Mouse (Mus musculus) MEL (cell line): ENCODE data around the gene Dusp21. TPM values are rescaled to one million over a fixed set of nuclear protein-coding genes. Genes with fewer than 3 reads are reported as not detected.

Experiments
- DNase-seq: peaks from one replicate; pipeline ENCODE4 v3.0.0; 2011; ENCODE audit warnings: low read depth, low spot score
- H3K27ac ChIP-seq: 2 replicates; pipeline ENCODE4 v1.5.1; 2012; ENCODE audit warnings: low read depth, mild to moderate bottlenecking, control low read depth, low read length, moderate library complexity; ENCODE audit not compliant: control insufficient read depth
- H3K27me3 ChIP-seq, 2 experiments: fragments of 150-350 bp in 1 of 2; sonication (generic) in 1 of 2; 2 replicates each; pipeline ENCODE4 v1.6.1; 2012; ENCODE audit warnings: low read length in 2 of 2, mild to moderate bottlenecking in 2 of 2, improper control_type of control experiment in 1 of 2, moderate library complexity in 1 of 2; ENCODE audit not compliant: insufficient read depth in 2 of 2, control insufficient read depth in 1 of 2
- H3K36me3 ChIP-seq, 2 experiments: 2 replicates each; pipeline ENCODE4 v1.6.1; 2012 to 2014; ENCODE audit warnings: low read length in 2 of 2, improper control_type of control experiment in 1 of 2, inconsistent platforms in 1 of 2, mild to moderate bottlenecking in 1 of 2; ENCODE audit not compliant: insufficient read depth in 2 of 2, control insufficient read depth in 1 of 2
- H3K4me1 ChIP-seq, 2 experiments: fragments of 150-350 bp in 1 of 2; sonication (generic) in 1 of 2; 2 replicates each; pipeline ENCODE4 v1.6.1; 2012; ENCODE audit warnings: low read length in 2 of 2, improper control_type of control experiment in 1 of 2, mild to moderate bottlenecking in 1 of 2; ENCODE audit not compliant: insufficient read depth in 2 of 2, control insufficient read depth in 1 of 2
- H3K4me3 ChIP-seq, 2 experiments: fragments of 150-350 bp in 1 of 2; sonication (generic) in 1 of 2; 2 replicates each; pipeline ENCODE4 v1.5.1; 2012; ENCODE audit warnings: low read depth in 2 of 2, low read length in 2 of 2, mild to moderate bottlenecking in 2 of 2, moderate library complexity in 2 of 2, control low read depth in 1 of 2, improper control_type of control experiment in 1 of 2; ENCODE audit not compliant: control insufficient read depth in 1 of 2, insufficient read depth in 1 of 2
- H3K79me2 ChIP-seq: 2 replicates; pipeline ENCODE4 v1.6.1; 2012; ENCODE audit warnings: mild to moderate bottlenecking, low read length, moderate library complexity; ENCODE audit not compliant: control insufficient read depth, poor library complexity, insufficient read depth
- H3K9ac ChIP-seq: 2 replicates; pipeline ENCODE4 v1.6.1; 2012; ENCODE audit warnings: low read depth, mild to moderate bottlenecking, control low read depth, low read length, moderate library complexity; ENCODE audit not compliant: control insufficient read depth, poor library complexity, severe bottlenecking
- H3K9me3 ChIP-seq: fragments of 150-350 bp; sonication (generic); replicated peaks from 2 replicates; pipeline ENCODE4 v1.6.1; 2012; ENCODE audit warnings: mild to moderate bottlenecking, low read length, improper control_type of control experiment, moderate library complexity; ENCODE audit not compliant: insufficient read depth
- BHLHE40 ChIP-seq: IDR thresholded peaks from 2 replicates; pipeline ENCODE4 v1.6.1; 2012; ENCODE audit warnings: low read depth, mild to moderate bottlenecking, inconsistent platforms, low read length, improper control_type of control experiment, borderline replicate concordance
- CHD1 ChIP-seq: IDR thresholded peaks from 2 replicates; pipeline ENCODE4 v1.6.1; 2012; ENCODE audit warnings: low read depth, mild to moderate bottlenecking, inconsistent platforms, low read length, improper control_type of control experiment
- CHD2 ChIP-seq: IDR thresholded peaks from 2 replicates; pipeline ENCODE4 v1.6.1; 2011; ENCODE audit warnings: low read length, improper control_type of control experiment
- CTCF ChIP-seq, 3 experiments: IDR thresholded peaks in 2 of 3; conservative IDR thresholded peaks in 1 of 3; 2 replicates each; pipeline ENCODE4 v1.5.1; 2011 to 2012; ENCODE audit warnings: low read length in 3 of 3, low read depth in 2 of 3, mild to moderate bottlenecking in 2 of 3, improper control_type of control experiment in 1 of 3, inconsistent platforms in 1 of 3, mixed read lengths in 1 of 3, moderate library complexity in 1 of 3; ENCODE audit not compliant: control insufficient read depth in 1 of 3, insufficient read depth in 1 of 3, poor library complexity in 1 of 3, severe bottlenecking in 1 of 3
- E2F4 ChIP-seq: IDR thresholded peaks from 2 replicates; pipeline ENCODE4 v1.6.1; 2011; ENCODE audit warnings: low read depth, low read length, improper control_type of control experiment, borderline replicate concordance
- ELF1 ChIP-seq: IDR thresholded peaks from 2 replicates; pipeline ENCODE4 v1.6.1; 2014; ENCODE audit warnings: low read depth, mild to moderate bottlenecking, inconsistent platforms, low read length, improper control_type of control experiment, moderate library complexity
- EP300 ChIP-seq, 2 experiments: IDR thresholded peaks; 2 replicates each; pipeline ENCODE4 v1.6.1; 2011; ENCODE audit warnings: improper control_type of control experiment in 2 of 2, low read length in 2 of 2, low read depth in 1 of 2, mild to moderate bottlenecking in 1 of 2
- ETS1 ChIP-seq: IDR thresholded peaks from 2 replicates; pipeline ENCODE4 v1.6.1; 2012; ENCODE audit warnings: low read depth, mild to moderate bottlenecking, inconsistent platforms, low read length, improper control_type of control experiment, moderate library complexity
- GABPA ChIP-seq: IDR thresholded peaks from 2 replicates; pipeline ENCODE4 v1.6.1; 2012; ENCODE audit warnings: low read depth, mild to moderate bottlenecking, inconsistent platforms, low read length, improper control_type of control experiment, moderate library complexity
- GATA1 ChIP-seq: IDR thresholded peaks from 2 replicates; pipeline ENCODE4 v1.6.1; 2011; ENCODE audit warnings: low read depth, low read length, improper control_type of control experiment
- HCFC1 ChIP-seq: IDR thresholded peaks from 2 replicates; pipeline ENCODE4 v1.6.1; 2012; ENCODE audit warnings: low read depth, mild to moderate bottlenecking, inconsistent platforms, low read length, improper control_type of control experiment, moderate library complexity
- JUND ChIP-seq: IDR thresholded peaks from 2 replicates; pipeline ENCODE4 v1.6.1; 2011; ENCODE audit warnings: low read depth, mild to moderate bottlenecking, improper control_type of control experiment, low read length
- KAT2A ChIP-seq: conservative IDR thresholded peaks from 2 replicates; pipeline ENCODE4 v1.6.1; 2012; ENCODE audit warnings: low read depth, low read length, improper control_type of control experiment, inconsistent platforms
- MAFK ChIP-seq: IDR thresholded peaks from 2 replicates; pipeline ENCODE4 v1.6.1; 2011; ENCODE audit warnings: low read depth, mild to moderate bottlenecking, low read length, improper control_type of control experiment, borderline replicate concordance
- MAX ChIP-seq: IDR thresholded peaks from 2 replicates; pipeline ENCODE4 v1.6.1; 2011; ENCODE audit warnings: low read length, improper control_type of control experiment
- MAZ ChIP-seq: IDR thresholded peaks from 2 replicates; pipeline ENCODE4 v1.6.1; 2012; ENCODE audit warnings: low read depth, mild to moderate bottlenecking, inconsistent platforms, low read length, improper control_type of control experiment
- MEF2A ChIP-seq: IDR thresholded peaks from 2 replicates; pipeline ENCODE4 v1.6.1; 2014; ENCODE audit warnings: low read depth, mild to moderate bottlenecking, inconsistent platforms, low read length, improper control_type of control experiment; ENCODE audit not compliant: poor library complexity, insufficient replicate concordance, severe bottlenecking; ENCODE audit errors: extremely low read depth
- MXI1 ChIP-seq: IDR thresholded peaks from 2 replicates; pipeline ENCODE4 v1.6.1; 2011; ENCODE audit warnings: mild to moderate bottlenecking, low read depth, low read length, improper control_type of control experiment
- MYB ChIP-seq: IDR thresholded peaks from 2 replicates; pipeline ENCODE4 v1.6.1; 2011; ENCODE audit warnings: mild to moderate bottlenecking, low read depth, low read length, improper control_type of control experiment
- MYC ChIP-seq: IDR thresholded peaks from 2 replicates; pipeline ENCODE4 v1.6.1; 2011; ENCODE audit warnings: low read depth, mild to moderate bottlenecking, low read length, improper control_type of control experiment, moderate library complexity
- NELFE ChIP-seq: IDR thresholded peaks from 2 replicates; pipeline ENCODE4 v1.6.1; 2011; ENCODE audit warnings: low read depth, low read length, improper control_type of control experiment
- NRF1 ChIP-seq: IDR thresholded peaks from 2 replicates; pipeline ENCODE4 v1.6.1; 2014; ENCODE audit warnings: low read depth, mild to moderate bottlenecking, inconsistent platforms, low read length, improper control_type of control experiment, moderate library complexity; ENCODE audit not compliant: poor library complexity, insufficient read depth, severe bottlenecking
- POLR2A ChIP-seq, 2 experiments: IDR thresholded peaks; 2 replicates each; pipeline ENCODE4 v1.6.1; 2011 to 2012; ENCODE audit warnings: low read length in 2 of 2, mild to moderate bottlenecking in 2 of 2, control low read depth in 1 of 2, improper control_type of control experiment in 1 of 2, low read depth in 1 of 2, moderate library complexity in 1 of 2; ENCODE audit not compliant: control insufficient read depth in 1 of 2, insufficient read depth in 1 of 2, poor library complexity in 1 of 2
- POLR2AphosphoS2 ChIP-seq: IDR thresholded peaks from 2 replicates; pipeline ENCODE4 v1.6.1; 2011; ENCODE audit warnings: low read length, improper control_type of control experiment
- POLR2AphosphoS5 ChIP-seq: IDR thresholded peaks from 2 replicates; pipeline ENCODE4 v1.6.1; 2012; ENCODE audit warnings: low read depth, borderline replicate concordance, mild to moderate bottlenecking, inconsistent platforms, low read length, moderate library complexity, mixed read lengths
- RAD21 ChIP-seq: IDR thresholded peaks from 2 replicates; pipeline ENCODE4 v1.6.1; 2011; ENCODE audit warnings: mild to moderate bottlenecking, low read depth, low read length, improper control_type of control experiment
- RCOR1 ChIP-seq: IDR thresholded peaks from 2 replicates; pipeline ENCODE4 v1.6.1; 2012; ENCODE audit warnings: low read depth, mild to moderate bottlenecking, inconsistent platforms, low read length, improper control_type of control experiment
- SIN3A ChIP-seq: IDR thresholded peaks from 2 replicates; pipeline ENCODE4 v1.6.1; 2012; ENCODE audit warnings: low read length, improper control_type of control experiment, inconsistent platforms
- SMC3 ChIP-seq: IDR thresholded peaks from 2 replicates; pipeline ENCODE4 v1.6.1; 2011; ENCODE audit warnings: low read depth, low read length, improper control_type of control experiment
- TAL1 ChIP-seq: IDR thresholded peaks from 2 replicates; pipeline ENCODE4 v1.6.1; 2012; ENCODE audit warnings: mild to moderate bottlenecking, inconsistent platforms, low read length, moderate library complexity, mixed read lengths
- TBP ChIP-seq: IDR thresholded peaks from 2 replicates; pipeline ENCODE4 v1.8.0; 2011; ENCODE audit warnings: low read depth, low read length, improper control_type of control experiment
- TCF12 ChIP-seq: IDR thresholded peaks from 2 replicates; pipeline ENCODE4 v1.6.1; 2014; ENCODE audit warnings: low read depth, mild to moderate bottlenecking, inconsistent platforms, low read length, improper control_type of control experiment, moderate library complexity
- UBTF ChIP-seq: IDR thresholded peaks from 2 replicates; pipeline ENCODE4 v1.6.1; 2012; ENCODE audit warnings: low read depth, mild to moderate bottlenecking, inconsistent platforms, low read length, improper control_type of control experiment, moderate library complexity, borderline replicate concordance; ENCODE audit not compliant: insufficient read depth
- USF1 ChIP-seq: IDR thresholded peaks from 2 replicates; pipeline ENCODE4 v1.6.1; 2014; ENCODE audit warnings: low read depth, mild to moderate bottlenecking, inconsistent platforms, low read length, improper control_type of control experiment, moderate library complexity
- ZC3H11A ChIP-seq: IDR thresholded peaks from 2 replicates; pipeline ENCODE4 v1.6.1; 2012; ENCODE audit warnings: low read depth, mild to moderate bottlenecking, inconsistent platforms, low read length, improper control_type of control experiment
- ZKSCAN1 ChIP-seq: IDR thresholded peaks from 2 replicates; pipeline ENCODE4 v1.6.1; 2012; ENCODE audit warnings: low read depth, mild to moderate bottlenecking, inconsistent platforms, low read length, improper control_type of control experiment, moderate library complexity
- ZMIZ1 ChIP-seq: IDR thresholded peaks from 2 replicates; pipeline ENCODE4 v1.6.1; 2012; ENCODE audit warnings: low read depth, mild to moderate bottlenecking, inconsistent platforms, low read length, improper control_type of control experiment, moderate library complexity
- ZNF384 ChIP-seq: IDR thresholded peaks from 2 replicates; pipeline ENCODE4 v1.6.1; 2012; ENCODE audit warnings: low read depth, mild to moderate bottlenecking, inconsistent platforms, low read length, improper control_type of control experiment
- polyA plus RNA-seq, 2 experiments: library from polyadenylated mRNA; stranded (reverse) in 1 of 2; unstranded in 1 of 2; fragments of >175 nt in 1 of 2; fragments of >200 nt in 1 of 2; gene quantifications; 2 replicates each; pipeline versions ENCODE4 v1.2.1 to v1.2.4; 2012; ENCODE audit warnings: low replicate concordance in 2 of 2, low read depth in 1 of 2; ENCODE audit not compliant: insufficient read length in 2 of 2, insufficient read depth in 1 of 2, missing spikeins in 1 of 2
- total RNA-seq: library from RNA; depleted of rRNA; stranded (reverse); fragments of 300-350 nt; gene quantifications from 2 replicates; pipeline ENCODE4 v1.2.3, GENCODE M21; 2012

Dusp21 gene
- total and polyA plus RNA-seq, 3 experiments: not detected

- Histone ChIP-seq H3K4me3 (no peak overlapping the region), H3K27me3 (no peaks in the 10 kb centered on the region), H3K79me2 (peaks cover 36% of the 10 kb centered on the region), H3K27ac (no peak overlapping the region), H3K9ac (no peak overlapping the region), H3K36me3 (peaks cover 0 to 59% of the 10 kb centered on the region in 2 experiments; a peak in 2 of 4 replicates), H3K9me3 (no peaks in the 10 kb centered on the region), H3K4me1 (peaks cover 11 to 31% of the 10 kb centered on the region in 2 experiments)
- DNase-seq: peak; percentile 63
- TF ChIP-seq TCF12 (peak; percentile 97), EP300 (IDR thresholded peaks at IDR 0.05; ENCODE audit: low read depth in 1 of 2, low read length in 2 of 2) (peak; percentile 92 to 96), UBTF (no peak), CTCF (IDR thresholded peaks at IDR 0.05 in 2 of 3, conservative IDR thresholded peaks at IDR 0.05 in 1 of 3; ENCODE audit: control insufficient read depth in 1 of 3, insufficient read depth in 1 of 3, low read depth in 2 of 3, low read length in 3 of 3, poor library complexity in 1 of 3, severe bottlenecking in 1 of 3) (no peak), JUND (no peak), SMC3 (no peak), MXI1 (no peak; the same call in 1 of the 2 replicates), KAT2A (no peak), POLR2AphosphoS2 (no peak), MYB (no peak), GATA1 (peak; percentile 98), GABPA (no peak), MEF2A (no peak), ELF1 (no peak), SIN3A (peak; percentile 53; the same call in 1 of the 2 replicates), MAZ (no peak), TBP (no peak), MAX (no peak), RCOR1 (peak; percentile 96), ZNF384 (no peak), ZC3H11A (no peak), NRF1 (no peak), USF1 (no peak), NELFE (no peak), POLR2A (IDR thresholded peaks at IDR 0.05; ENCODE audit: control insufficient read depth in 1 of 2, insufficient read depth in 1 of 2, low read depth in 1 of 2, low read length in 2 of 2, poor library complexity in 1 of 2) (no peak), MAFK (no peak; the same call in 1 of the 2 replicates), RAD21 (no peak), CHD2 (no peak), MYC (no peak), BHLHE40 (peak; percentile 51; the same call in 1 of the 2 replicates), TAL1 (peak; percentile 65), CHD1 (no peak), ZMIZ1 (no peak), E2F4 (no peak), HCFC1 (no peak), ETS1 (peak; percentile 89), POLR2AphosphoS5 (no peak), ZKSCAN1 (no peak)
Measured at GRCm38 (mm10) chrX:18179492-18179891, 33.8 kb downstream of the Dusp21 start.
